Mouse (Mus musculus) embryonic fibroblast, embryonic 13.5 days (primary cell): ENCODE measurements around the gene Ppp1r21. TPM values are rescaled to one million over a fixed set of nuclear protein-coding genes. Genes with fewer than 3 reads are reported as not detected.

Source experiments
- H3K27ac ChIP-seq: 2 replicates; pipeline ENCODE4 v1.5.1; 2012; ENCODE audit warnings: low read length, control low read depth, inconsistent platforms; ENCODE audit not compliant: insufficient read depth
- H3K4me1 ChIP-seq: 2 replicates; pipeline ENCODE4 v1.6.1; 2011; ENCODE audit warnings: low read length; ENCODE audit not compliant: control insufficient read depth, insufficient read depth
- H3K4me3 ChIP-seq: 2 replicates; pipeline ENCODE4 v1.5.1; 2011; ENCODE audit warnings: mild to moderate bottlenecking, control low read depth, low read length; ENCODE audit not compliant: insufficient read depth
- CTCF ChIP-seq: IDR thresholded peaks from 2 replicates; pipeline ENCODE4 v1.5.1; 2011; ENCODE audit warnings: mild to moderate bottlenecking, control low read depth, low read length, moderate library complexity, borderline replicate concordance; ENCODE audit not compliant: insufficient read depth
- POLR2A ChIP-seq: IDR thresholded peaks from 2 replicates; pipeline ENCODE4 v1.6.1; 2011; ENCODE audit warnings: low read depth, mild to moderate bottlenecking, control low read depth, low read length, moderate library complexity
- polyA plus RNA-seq: library from polyadenylated mRNA; stranded (reverse); fragments of >200 nt; gene quantifications from 2 replicates; pipeline ENCODE4 v1.2.4, GENCODE M21; 2011; ENCODE audit warnings: low read depth; ENCODE audit not compliant: missing spikeins, insufficient read length

The Ppp1r21 gene
- polyA plus RNA-seq, 1 experiment, result 23.4 TPM

DNA sequence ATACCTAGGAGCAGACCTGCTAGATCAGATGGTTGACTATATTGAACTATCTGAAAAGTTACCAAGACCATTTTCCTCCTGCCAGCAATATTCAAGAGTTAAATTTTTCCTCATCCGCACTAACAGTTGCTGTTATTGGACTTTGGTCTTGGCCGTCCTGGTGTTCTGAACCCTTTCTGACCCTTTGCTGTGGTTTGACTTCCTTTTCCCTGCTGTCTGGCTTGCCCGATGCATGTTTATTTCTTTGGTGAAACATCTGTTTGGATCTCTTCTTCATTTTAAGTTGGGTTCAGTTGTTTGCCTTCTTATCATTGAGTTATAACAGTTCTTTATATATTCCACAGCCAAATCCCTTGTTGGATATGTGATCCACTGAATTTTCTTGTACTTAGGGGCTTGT lies 33.7 kb downstream of the Ppp1r21 start:
- Histone ChIP-seq H3K4me1 (no peaks in the 10 kb centered on the region), H3K4me3 (no peak overlapping the region), H3K27ac (no peak overlapping the region)
- TF ChIP-seq POLR2A, result no peak

DNA sequence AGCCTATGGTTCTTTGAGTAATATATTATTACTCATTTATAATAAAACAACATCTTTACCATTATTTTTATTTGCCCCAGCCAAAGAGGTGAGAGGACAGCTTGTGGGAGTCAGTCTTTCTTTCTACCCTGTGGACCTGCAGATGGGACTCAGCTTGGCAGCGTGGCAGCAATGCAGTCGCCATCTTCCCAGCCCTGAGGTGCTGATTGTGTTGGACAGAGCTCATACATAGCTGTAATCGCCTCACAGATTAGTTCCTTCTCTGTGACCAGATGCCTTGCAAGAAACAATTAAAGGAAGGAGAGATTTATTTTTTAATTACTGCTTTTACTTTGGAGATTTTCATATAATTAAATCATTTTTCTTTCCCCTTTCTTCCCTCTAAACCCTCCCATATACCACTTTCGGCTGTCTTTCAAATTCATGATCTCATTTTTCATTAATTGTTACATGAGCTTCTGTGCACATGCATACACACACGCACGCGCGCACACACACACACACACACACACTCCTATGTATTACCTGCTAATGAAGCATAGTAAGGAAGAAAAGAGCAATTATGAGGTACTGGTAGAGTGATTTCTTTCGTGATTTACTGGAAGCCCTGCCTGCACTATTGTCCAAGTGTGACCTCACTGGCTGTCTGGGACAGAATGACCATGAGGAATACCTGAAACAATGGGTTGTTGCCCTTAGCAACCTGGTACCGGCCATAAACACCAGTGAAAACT lies 40.1 kb downstream of the Ppp1r21 start:
- Histone ChIP-seq H3K4me1 (no peaks in the 10 kb centered on the region), H3K27ac (no peak overlapping the region), H3K4me3 (no peak overlapping the region)
- TF ChIP-seq POLR2A (no peak), CTCF (no peak)

DNA sequence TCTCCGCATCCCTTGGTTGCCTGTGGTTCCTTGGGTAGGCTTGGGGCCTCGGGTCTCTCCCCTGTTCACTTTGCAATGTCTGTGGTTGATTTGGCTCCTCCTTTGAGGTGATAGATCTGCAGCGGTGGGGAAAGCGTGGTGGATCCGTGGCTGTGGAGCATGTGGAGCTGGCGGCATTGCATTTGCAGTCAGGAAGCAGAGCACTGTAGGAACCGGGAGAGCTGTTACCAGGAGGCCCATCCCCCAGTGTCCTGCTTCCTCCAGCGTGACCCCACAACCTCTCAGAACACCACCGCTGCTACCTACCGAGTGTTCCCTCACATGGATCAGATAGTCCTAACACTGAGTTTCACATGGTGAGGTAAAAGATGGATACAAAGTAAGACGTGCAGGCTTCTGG lies 40.9 kb downstream of the Ppp1r21 start:
- TF ChIP-seq POLR2A, result no peak
- TF ChIP-seq CTCF, result no peak
- H3K27ac ChIP-seq, result no peak overlapping the region
- H3K4me3 ChIP-seq, result no peak overlapping the region
- H3K4me1 ChIP-seq, result no peaks in the 10 kb centered on the region

DNA sequence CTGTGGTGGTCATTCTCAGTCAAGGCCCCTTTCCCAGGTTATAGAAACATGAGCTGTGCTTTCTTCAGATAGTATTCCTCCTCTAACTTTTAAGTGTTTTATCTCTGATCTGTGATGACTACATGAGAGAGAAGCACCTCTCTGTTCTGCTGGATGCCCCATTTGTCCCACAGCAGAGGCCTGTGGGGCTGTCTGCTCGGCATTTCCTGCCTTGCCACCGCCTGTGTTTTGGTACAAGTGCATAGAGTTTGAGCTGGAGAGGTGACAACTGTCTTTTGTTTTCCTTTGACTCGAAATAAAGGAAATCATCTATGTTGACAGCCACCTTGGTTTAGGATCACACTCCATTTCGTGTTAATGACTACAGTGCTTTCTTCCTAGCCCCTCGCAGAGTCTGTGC lies 44.9 kb downstream of the Ppp1r21 start:
- H3K27ac ChIP-seq, result no peak overlapping the region
- TF ChIP-seq CTCF, result no peak
- TF ChIP-seq POLR2A, result no peak
- H3K4me1 ChIP-seq, result no peaks in the 10 kb centered on the region
- no peak overlapping the region for H3K4me3 ChIP-seq

DNA sequence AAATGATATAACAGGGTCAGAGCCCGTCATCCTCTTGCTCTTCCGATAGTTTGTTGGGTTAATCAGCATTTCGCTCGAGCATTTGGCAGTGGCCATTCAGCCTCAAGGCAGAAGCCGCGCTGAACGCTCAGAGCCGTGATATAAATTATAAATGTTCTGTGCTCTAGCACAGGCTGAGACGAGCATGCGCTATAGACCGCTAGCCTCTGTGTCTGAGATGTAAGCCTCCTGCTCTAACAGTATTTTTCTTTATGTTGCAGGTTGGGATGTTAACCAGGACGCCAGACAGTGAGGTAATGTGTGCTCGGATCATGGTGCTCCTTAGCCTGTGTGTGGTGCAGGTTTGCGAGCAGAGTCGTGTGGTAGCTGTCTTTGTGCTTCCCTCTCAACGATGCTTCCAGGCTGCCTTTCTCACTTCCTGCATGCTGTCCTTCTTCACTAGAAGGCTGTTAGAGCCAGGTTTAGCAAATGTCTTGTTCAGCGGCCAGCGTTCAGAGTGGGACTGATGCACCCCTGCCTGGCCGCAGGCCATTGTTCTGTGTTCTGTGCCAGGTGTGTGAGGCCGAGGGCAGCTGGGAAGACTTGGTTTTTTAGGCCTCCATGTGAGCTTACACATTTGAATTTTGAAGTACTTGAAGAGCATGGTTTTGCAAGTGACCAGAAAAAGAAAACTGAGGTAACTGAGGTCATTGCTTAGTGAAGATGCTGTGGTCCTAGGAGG lies 48.8 kb downstream of the Ppp1r21 start:
- Histone ChIP-seq H3K4me3 (no peak overlapping the region), H3K27ac (no peak overlapping the region), H3K4me1 (no peaks in the 10 kb centered on the region)
- TF ChIP-seq POLR2A, result no peak
- TF ChIP-seq CTCF, result no peak

DNA sequence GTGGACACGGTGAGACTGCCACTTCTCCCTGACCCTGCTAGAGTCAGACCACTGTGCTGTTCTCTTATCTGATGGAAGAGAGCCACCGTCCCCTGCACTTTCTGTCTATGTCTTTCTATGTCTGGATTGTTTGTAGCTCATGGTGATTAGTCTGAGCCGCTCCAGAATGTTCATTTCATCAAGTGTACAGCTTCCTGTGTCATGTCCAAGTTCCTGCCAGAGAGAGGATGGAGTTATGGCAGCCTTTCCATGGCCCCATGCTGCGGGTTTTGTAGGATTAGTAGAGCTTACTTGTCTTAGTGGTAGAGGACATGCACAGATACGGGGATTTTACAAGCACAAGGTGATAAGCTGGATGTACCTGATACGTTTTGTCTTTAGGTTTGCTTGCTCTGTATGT lies 50.6 kb downstream of the Ppp1r21 start:
- Histone ChIP-seq H3K4me3 (no peak overlapping the region), H3K27ac (no peak overlapping the region), H3K4me1 (no peaks in the 10 kb centered on the region)
- TF ChIP-seq CTCF (no peak), POLR2A (no peak)

DNA sequence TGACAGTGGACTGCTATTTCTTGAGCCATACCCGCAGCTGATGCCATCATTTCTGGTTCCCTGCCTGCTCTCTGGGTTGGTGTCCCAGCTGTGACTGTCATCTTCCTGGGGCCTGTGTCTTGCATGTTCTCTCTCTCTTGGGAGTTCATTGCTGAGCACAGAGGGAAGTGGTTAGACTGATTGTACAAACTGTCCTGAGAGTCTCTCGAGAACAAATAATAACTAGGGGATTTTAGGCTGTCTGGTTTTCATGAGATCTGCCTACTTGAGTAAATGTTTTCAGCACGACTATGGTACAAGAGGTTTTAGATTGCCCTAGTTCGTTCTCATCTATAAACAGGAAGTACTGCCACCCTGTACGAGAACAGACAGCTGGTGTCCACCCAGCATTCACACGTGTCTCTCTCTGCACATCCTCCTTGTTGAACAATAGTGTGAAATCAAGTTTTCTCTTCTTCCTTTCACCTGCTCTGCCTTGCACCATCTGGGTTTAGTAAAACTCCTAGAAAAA lies 51.6 kb downstream of the Ppp1r21 start:
- Histone ChIP-seq H3K27ac (no peak overlapping the region), H3K4me3 (no peak overlapping the region), H3K4me1 (no peaks in the 10 kb centered on the region)
- TF ChIP-seq CTCF, result no peak
- TF ChIP-seq POLR2A, result no peak

DNA sequence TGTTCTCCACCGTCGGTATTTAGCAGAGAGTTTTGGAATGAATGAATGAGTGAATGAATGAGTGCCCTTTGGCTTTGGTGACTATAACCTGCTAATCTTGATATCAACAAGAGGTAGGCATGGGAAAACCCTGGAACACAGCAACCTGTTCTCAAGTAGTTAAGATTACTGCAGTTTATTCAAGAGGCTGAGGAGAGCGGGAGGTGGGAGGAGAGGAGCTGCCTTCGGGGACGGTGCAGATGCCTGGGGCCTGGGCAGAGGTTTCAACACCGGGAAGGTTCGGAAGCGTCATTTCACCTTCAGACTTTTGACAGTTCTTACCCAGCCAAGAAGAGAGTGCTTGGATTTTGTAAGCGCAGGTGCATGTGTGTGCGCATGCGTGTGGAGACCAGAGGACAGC lies 53.1 kb downstream of the Ppp1r21 start:
- Histone ChIP-seq H3K27ac (no peak overlapping the region), H3K4me3 (no peak overlapping the region), H3K4me1 (no peaks in the 10 kb centered on the region)
- TF ChIP-seq POLR2A, result no peak

DNA sequence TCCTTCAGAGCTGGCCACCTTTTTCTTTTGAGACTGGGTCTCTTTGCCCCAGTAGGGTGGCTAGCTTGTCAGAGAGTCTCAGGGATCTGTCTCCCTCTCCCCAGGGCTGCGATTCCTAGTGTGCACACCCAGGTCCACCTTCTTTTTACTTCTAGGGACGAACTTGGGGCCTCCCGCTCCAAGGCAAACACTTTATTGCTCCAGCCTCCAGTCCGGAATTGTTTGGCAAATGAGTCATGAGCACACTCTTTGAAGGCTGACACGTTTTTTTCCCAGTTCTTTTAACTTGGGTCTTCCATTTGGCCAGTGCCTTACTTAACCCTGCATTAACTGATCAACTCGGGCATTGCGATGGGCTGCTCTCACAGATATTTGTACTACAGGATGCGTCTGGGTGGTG lies 53.5 kb downstream of the Ppp1r21 start:
- TF ChIP-seq POLR2A, result no peak
- TF ChIP-seq CTCF, result no peak
- Histone ChIP-seq H3K4me1 (no peaks in the 10 kb centered on the region), H3K4me3 (no peak overlapping the region), H3K27ac (no peak overlapping the region)

DNA sequence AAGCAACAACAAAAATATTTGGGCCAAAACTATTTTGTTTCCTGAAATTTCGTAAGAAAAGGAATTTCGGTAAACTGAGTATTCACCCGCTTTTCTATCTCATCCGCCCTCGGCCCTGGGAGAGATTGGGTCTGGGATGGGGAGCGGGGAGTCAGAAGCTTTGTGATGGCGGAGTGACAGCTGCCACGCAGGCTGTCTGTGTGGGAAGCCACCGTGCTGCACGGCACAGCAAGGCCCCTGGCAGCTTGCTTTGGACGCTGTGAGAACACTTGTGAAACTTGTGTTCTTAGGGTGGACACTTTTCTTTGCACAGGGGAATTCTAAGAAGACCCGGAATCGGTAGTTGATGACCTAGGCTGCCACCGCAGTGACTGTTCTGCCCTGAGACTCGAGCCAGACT lies 57.5 kb downstream of the Ppp1r21 start:
- H3K27ac ChIP-seq, result no peak overlapping the region
- no peak overlapping the region for H3K4me3 ChIP-seq
- no peak for TF ChIP-seq POLR2A
- no peak for TF ChIP-seq CTCF
- H3K4me1 ChIP-seq, result no peaks in the 10 kb centered on the region

DNA sequence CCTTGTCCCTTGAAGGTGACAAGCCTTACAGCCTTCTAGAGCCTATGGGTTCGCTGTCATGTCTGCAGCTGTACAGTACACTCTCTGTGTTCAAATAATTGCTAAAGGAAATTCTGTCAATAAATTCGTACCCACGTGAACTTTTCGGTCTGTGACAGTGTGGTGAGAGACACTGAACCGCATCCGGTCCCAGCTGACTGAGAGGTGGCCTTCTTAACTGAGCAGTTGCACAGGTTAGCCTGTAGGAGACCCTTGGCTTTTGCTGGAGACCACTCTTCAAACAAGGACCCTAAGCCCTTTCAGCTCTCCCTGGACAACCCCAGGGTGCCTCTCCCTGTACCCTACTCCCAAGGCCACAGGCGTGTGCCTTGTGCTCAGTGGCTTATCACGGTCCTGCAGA lies 58.3 kb downstream of the Ppp1r21 start:
- Histone ChIP-seq H3K4me1 (no peaks in the 10 kb centered on the region), H3K27ac (no peak overlapping the region), H3K4me3 (no peak overlapping the region)
- TF ChIP-seq CTCF, result no peak
- no peak for TF ChIP-seq POLR2A
